Mouse (Mus musculus): Measurements from ENCODE around the gene Ccdc125. TPM values are rescaled to one million over a fixed set of nuclear protein-coding genes. Genes with fewer than 3 reads are reported as not detected.
"Not testable (repeated sequence)": the region's sequence is repeated elsewhere in the genome, so short reads cannot be mapped to it uniquely, and the experiment has no call there.

Ccdc125 gene
- total and polyA plus RNA-seq, 3 experiments, result 0.32 to 0.59 (median 0.39) TPM

DNA sequence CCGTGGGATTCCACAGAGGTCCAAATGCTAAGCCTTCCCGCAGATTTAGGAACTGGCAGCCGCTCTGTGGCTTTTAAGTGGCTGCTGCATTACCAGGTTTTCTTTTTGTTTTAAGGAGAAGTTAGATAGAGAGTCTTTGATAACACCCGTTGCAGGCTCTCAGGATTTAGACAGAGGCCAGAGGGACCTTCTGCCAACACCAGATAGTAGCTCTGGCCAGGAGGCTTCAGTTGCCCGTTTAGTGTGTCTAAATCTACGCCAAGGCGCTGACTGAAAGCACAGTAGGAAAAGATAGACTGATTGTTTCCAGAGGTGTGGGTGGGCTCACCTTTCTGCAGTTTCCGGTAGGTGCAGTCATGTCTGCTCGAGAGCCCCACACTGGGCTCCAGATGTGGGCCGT lies 55.7 kb downstream of the Ccdc125 start:
- Histone ChIP-seq H3K4me3 (no peak overlapping the region), H3K4me1 (ENCODE audit: control insufficient read depth, insufficient read depth, low read length) (peaks cover 15% of the 10 kb centered on the region), H3K27ac (no peak overlapping the region), H3K27me3 (ENCODE audit: control insufficient read depth, insufficient read depth, low read length) (no peaks in the 10 kb centered on the region; the same call in 1 of the 2 replicates), H3K36me3 (ENCODE audit: control insufficient read depth, insufficient read depth, low read length) (peaks cover 26% of the 10 kb centered on the region), H3K79me2 (replicated peaks; ENCODE audit: control insufficient read depth, insufficient read depth, low read length) (peaks cover 3% of the 10 kb centered on the region), H3K9ac (ENCODE audit: low read depth, low read length) (no peak overlapping the region)
- DNase-seq, result no peak
- TF ChIP-seq POLR2A (IDR thresholded peaks at IDR 0.05; ENCODE audit: insufficient read depth, low read depth, low read length) (no peak), CTCF (IDR thresholded peaks at IDR 0.05) (no peak), EP300 (IDR thresholded peaks at IDR 0.05; ENCODE audit: insufficient read depth, low read depth, low read length) (no peak)
- 41% methylated on average over 10 of the region's 10 CpGs for WGBS
- intact Hi-C loops (cut with DNase I), result no loop called here

DNA sequence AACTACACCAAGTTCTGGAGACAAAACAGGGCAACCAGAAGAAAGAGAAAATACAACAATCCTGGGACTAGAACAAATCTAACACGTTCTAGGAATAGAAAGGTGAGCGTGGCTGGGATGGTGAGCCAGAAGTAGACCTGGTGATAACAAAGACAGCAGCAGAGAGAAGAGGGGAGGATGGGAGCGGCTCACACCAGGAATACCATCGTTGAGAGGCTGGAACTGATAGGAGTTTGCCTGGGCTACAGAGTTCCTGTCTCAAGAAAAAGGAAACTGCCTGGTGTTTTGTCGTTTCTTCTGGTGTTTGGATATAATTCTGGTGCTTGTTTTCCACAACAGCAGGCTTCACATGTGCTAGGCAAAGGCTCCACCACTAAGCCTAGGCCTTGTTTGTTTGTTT lies 58.6 kb downstream of the Ccdc125 start:
- Histone ChIP-seq H3K9ac (ENCODE audit: low read depth, low read length) (no peak overlapping the region), H3K4me1 (ENCODE audit: control insufficient read depth, insufficient read depth, low read length) (peaks cover 15% of the 10 kb centered on the region), H3K27ac (no peak overlapping the region), H3K79me2 (replicated peaks; ENCODE audit: control insufficient read depth, insufficient read depth, low read length) (peaks cover 3% of the 10 kb centered on the region), H3K36me3 (ENCODE audit: control insufficient read depth, insufficient read depth, low read length) (peaks cover 26% of the 10 kb centered on the region), H3K27me3 (ENCODE audit: control insufficient read depth, insufficient read depth, low read length) (no peaks in the 10 kb centered on the region; the same call in 1 of the 2 replicates), H3K4me3 (no peak overlapping the region)
- 44% methylated on average over 5 of the region's 5 CpGs for WGBS
- intact Hi-C loops (cut with DNase I), result no loop called here
- no peak for DNase-seq
- TF ChIP-seq POLR2A (IDR thresholded peaks at IDR 0.05; ENCODE audit: insufficient read depth, low read depth, low read length) (no peak), CTCF (IDR thresholded peaks at IDR 0.05) (no peak), EP300 (IDR thresholded peaks at IDR 0.05; ENCODE audit: insufficient read depth, low read depth, low read length) (no peak)

DNA sequence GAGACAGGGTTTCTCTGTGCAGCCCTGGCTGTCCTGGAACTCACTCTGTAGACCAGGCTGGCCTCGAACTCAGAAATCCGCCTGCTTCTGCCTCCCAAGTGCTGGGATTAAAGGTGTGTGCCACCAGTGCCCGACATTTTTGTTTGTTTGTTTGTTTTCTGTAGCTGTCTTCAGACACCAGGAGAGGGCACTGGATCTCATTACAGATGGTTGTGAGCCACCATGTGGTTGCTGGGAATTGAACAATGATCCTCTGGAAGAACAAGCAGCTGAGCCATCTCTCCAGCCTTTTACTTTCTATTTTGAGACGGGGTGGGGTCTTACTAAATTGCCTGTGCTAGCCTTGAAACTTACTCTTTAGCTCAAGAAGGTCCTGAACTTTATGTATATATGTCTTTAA lies 59.0 kb downstream of the Ccdc125 start:
- DNase-seq; H3K27me3 ChIP-seq (ENCODE audit: control insufficient read depth, insufficient read depth, low read length); intact Hi-C loops (cut with DNase I); H3K27ac ChIP-seq; H3K79me2 ChIP-seq (replicated peaks; ENCODE audit: control insufficient read depth, insufficient read depth, low read length); H3K9ac ChIP-seq (ENCODE audit: low read depth, low read length); H3K4me3 ChIP-seq: not testable (repeated sequence)
- 86% methylated on average over 4 of the region's 4 CpGs for WGBS
- Histone ChIP-seq H3K4me1 (ENCODE audit: control insufficient read depth, insufficient read depth, low read length) (peaks cover 15% of the 10 kb centered on the region), H3K36me3 (ENCODE audit: control insufficient read depth, insufficient read depth, low read length) (peaks cover 26% of the 10 kb centered on the region)

DNA sequence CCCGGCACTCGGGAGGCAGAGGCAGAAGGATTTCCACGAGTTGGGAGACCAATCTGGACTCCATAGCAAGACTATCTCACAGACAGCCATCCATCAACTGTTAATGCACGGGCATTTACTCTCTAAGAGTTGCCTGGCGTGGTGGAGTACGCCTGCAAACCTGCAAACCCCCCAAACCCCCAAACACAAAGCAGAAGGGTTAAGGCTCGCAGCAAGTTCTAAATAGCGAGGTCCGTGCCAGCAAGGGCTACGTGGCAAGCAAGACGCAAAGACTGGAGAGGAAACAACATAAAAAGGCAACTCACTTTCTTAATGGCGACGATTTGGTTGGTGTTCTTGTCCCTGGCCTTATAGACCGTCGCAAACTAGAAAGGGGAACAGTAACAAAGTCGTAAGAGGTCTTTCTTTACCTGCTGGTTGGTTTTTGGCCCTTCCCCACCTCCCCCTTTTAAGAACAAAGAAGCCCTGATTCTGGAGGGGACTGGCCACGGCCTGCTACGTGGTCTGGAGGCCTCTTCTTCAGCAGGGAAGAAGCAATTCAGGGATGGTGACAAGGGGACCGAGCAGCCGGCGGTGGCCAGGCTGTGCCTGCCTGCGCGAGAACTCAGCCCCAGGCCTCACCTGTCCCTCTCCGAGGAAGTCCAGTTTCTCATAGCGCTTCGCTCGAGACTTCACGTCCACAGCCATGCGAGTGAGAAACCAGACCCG lies 60.8 kb downstream of the Ccdc125 start:
- Histone ChIP-seq H3K36me3 (ENCODE audit: control insufficient read depth, insufficient read depth, low read length) (peaks cover 23% of the 10 kb centered on the region), H3K27ac (peak overlapping the region; percentile 89), H3K4me1 (ENCODE audit: control insufficient read depth, insufficient read depth, low read length) (peaks cover 13% of the 10 kb centered on the region), H3K9ac (ENCODE audit: low read depth, low read length) (peak overlapping the region; percentile 89), H3K27me3 (ENCODE audit: control insufficient read depth, insufficient read depth, low read length) (no peaks in the 10 kb centered on the region; the same call in 1 of the 2 replicates), H3K4me3 (peak overlapping the region; percentile 56), H3K79me2 (replicated peaks; ENCODE audit: control insufficient read depth, insufficient read depth, low read length) (peaks cover 3% of the 10 kb centered on the region)
- peak; percentile 9 to 32 for DNase-seq
- under 1% methylated on average over 30 of the region's 30 CpGs for WGBS
- TF ChIP-seq POLR2A (IDR thresholded peaks at IDR 0.05; ENCODE audit: insufficient read depth, low read depth, low read length) (no peak), EP300 (IDR thresholded peaks at IDR 0.05; ENCODE audit: insufficient read depth, low read depth, low read length) (no peak)
- intact Hi-C loops (cut with DNase I), result loop anchor here (5.0 kb wide), 1 partner anchor 78 kb away; the partner anchor contains the start of genes Ak6, Rad17 and Taf9

DNA sequence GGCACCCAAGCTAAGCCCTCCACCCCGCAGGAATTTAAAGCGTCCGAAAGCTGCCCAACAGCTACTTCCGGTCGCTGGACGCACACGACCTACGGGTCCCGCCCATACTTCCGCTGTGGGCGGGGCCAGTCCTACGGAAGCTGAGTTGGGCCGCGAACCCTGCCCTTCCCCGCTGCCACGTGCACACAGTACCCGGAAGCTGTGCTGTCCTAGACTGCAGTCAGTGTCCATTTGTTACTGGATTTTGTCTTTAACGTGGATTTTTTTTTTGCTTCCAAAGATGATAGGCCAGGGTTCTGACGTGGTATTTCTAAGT lies 61.3 kb downstream of the Ccdc125 start, which contains the start of gene Cdk7:
Gene Cdk7 (minus strand): TSS at position 79 of the 316 bp plus-strand sequence.
- WGBS, result 0% methylated on average over 19 of the region's 19 CpGs

DNA sequence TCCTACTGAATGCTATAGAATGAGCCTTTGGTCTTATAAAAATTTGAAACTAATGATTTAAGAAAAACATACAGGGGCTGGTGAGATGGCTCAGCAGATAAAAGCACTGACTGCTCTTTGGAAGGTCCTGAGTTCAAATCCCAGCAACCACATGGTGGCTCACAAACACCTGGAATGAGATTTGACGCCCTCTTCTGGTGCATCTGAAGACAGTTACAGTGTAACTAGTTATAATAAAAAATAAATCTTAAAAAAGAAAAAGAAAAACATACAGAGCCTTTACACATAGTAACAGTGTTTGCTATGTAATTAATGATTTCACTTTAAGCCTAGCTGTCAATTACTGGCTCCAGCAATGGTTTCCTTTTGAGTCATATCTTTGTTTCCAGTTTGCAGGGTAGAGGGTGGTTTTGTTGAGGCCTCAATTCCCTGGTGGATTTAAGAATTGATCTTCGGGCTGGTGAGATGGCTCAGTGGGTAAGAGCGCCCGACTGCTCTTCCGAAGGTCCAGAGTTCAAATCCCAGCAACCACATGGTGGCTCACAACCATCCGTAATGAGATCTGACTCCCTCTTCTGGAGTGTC lies 62.0 kb downstream of the Ccdc125 start:
- not testable (repeated sequence) for H3K27ac ChIP-seq; H3K79me2 ChIP-seq (replicated peaks; ENCODE audit: control insufficient read depth, insufficient read depth, low read length); DNase-seq; H3K9ac ChIP-seq (ENCODE audit: low read depth, low read length); H3K4me3 ChIP-seq; H3K27me3 ChIP-seq (ENCODE audit: control insufficient read depth, insufficient read depth, low read length); H3K4me1 ChIP-seq (ENCODE audit: control insufficient read depth, insufficient read depth, low read length)
- 94% methylated on average over 6 of the region's 6 CpGs for WGBS
- H3K36me3 ChIP-seq (ENCODE audit: control insufficient read depth, insufficient read depth, low read length), result peaks cover 19% of the 10 kb centered on the region
- 0 out of 2 replicates have a peak, but pooled peaks have one; percentile 1 for TF ChIP-seq CTCF (IDR thresholded peaks at IDR 0.05)
- intact Hi-C loops (cut with DNase I), result loop anchor here (1.0 to 5.0 kb wide), 2 partner anchors 13 to 79 kb away; partner anchors contain the start of genes Ak6, Mrps36, Rad17 and Taf9

More for the DNA sequence above, 61.3 kb downstream of the Ccdc125 start, which contains the start of gene Cdk7:
- intact Hi-C loops (cut with DNase I), result loop anchor here (1.0 to 5.0 kb wide), 2 partner anchors 13 to 79 kb away; partner anchors contain the start of genes Ak6, Mrps36, Rad17 and Taf9
- peak within 1 kb of the TSS; percentile 56 for H3K4me3 ChIP-seq
- peak within 1 kb of the TSS; percentile 89 for H3K27ac ChIP-seq
- H3K79me2 ChIP-seq (replicated peaks; ENCODE audit: control insufficient read depth, insufficient read depth, low read length), result peaks cover 3% of the 10 kb centered on the region
- DNase-seq, result peak; percentile 94 to 96
- H3K36me3 ChIP-seq (ENCODE audit: control insufficient read depth, insufficient read depth, low read length), result peaks cover 22% of the 10 kb centered on the region
- TF ChIP-seq POLR2A (IDR thresholded peaks at IDR 0.05; ENCODE audit: insufficient read depth, low read depth, low read length) (peak; percentile 81), EP300 (IDR thresholded peaks at IDR 0.05; ENCODE audit: insufficient read depth, low read depth, low read length) (peak; percentile 86), CTCF (IDR thresholded peaks at IDR 0.05) (no peak)
- peaks cover 11% of the 10 kb centered on the region for H3K4me1 ChIP-seq (ENCODE audit: control insufficient read depth, insufficient read depth, low read length)
- H3K27me3 ChIP-seq (ENCODE audit: control insufficient read depth, insufficient read depth, low read length), result no peaks in the 10 kb centered on the region; the same call in 1 of the 2 replicates
- peak within 1 kb of the TSS; percentile 89 for H3K9ac ChIP-seq (ENCODE audit: low read depth, low read length)

Measured in heart, adult 2 months (tissue).